Mouse (Mus musculus): Measurements from ENCODE around the gene Tent4a. TPM values are rescaled to one million over a fixed set of nuclear protein-coding genes. Genes with fewer than 3 reads are reported as not detected.

Gene Tent4a
- polyA plus RNA-seq, 1 experiment from 2014 or later = 3.7 TPM

DNA sequence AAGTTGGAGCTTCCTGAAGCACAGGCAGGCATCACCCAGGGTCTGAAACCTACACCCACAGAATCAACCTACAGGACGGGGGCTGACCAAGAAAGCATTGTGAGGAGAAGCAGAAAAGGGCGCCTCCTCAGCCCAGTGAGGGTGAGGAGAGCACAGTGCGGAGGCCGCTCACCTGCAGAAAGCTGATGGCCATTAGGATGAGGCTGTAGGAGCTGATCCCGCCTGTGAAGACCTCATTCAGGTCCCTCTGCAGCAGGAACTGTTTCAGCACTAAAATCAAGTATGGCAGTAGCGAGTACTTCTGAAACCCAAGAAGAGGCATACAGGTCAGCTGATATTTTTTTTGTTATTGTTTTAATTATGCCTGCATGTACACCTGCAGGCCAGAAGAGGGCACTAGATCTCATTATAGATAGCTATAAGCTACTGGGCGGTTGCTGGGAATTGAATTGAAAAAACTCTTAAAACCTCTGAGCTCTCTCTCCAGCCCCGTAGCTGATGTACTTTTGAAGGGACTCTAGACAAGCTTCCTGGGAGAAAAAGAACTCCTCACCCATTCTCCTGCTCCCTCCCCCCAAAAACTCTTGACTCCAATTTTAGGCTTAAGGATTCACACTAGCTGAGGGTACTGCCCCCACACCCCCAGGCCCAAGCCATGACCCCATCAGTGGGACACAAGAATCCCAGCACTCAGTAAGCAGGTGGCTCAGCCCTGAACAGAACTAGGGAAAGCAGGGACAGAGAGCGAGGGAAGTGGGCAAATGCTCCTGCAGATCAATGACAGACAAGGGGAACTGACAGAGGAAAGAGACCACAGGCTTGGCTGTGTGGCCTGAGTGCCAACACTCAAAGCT is 24.8 kb downstream of the Tent4a start:
- 58% methylated on average over 9 of the region's 9 CpGs for WGBS
- no peaks in the 10 kb centered on the region for H3K4me1 ChIP-seq (ENCODE audit: control insufficient read depth, insufficient read depth, low read length)
- H3K36me3 ChIP-seq (ENCODE audit: control insufficient read depth, insufficient read depth, low read length) = peaks cover 21% of the 10 kb centered on the region
- H3K9me3 ChIP-seq (ENCODE audit: control insufficient read depth, low read length) = no peaks in the 10 kb centered on the region
- H3K9ac ChIP-seq (ENCODE audit: low read depth, low read length) = no peak overlapping the region
- no peak overlapping the region for H3K4me3 ChIP-seq (ENCODE audit: low read length)
- peak; percentile 70 for ATAC-seq
- H3K4me2 ChIP-seq (ENCODE audit: low read depth, low read length) = no peak overlapping the region
- H3K27ac ChIP-seq (ENCODE audit: low read length) = no peak overlapping the region
- no peaks in the 10 kb centered on the region for H3K27me3 ChIP-seq (replicated peaks; ENCODE audit: control insufficient read depth, insufficient read depth, low read length)

DNA sequence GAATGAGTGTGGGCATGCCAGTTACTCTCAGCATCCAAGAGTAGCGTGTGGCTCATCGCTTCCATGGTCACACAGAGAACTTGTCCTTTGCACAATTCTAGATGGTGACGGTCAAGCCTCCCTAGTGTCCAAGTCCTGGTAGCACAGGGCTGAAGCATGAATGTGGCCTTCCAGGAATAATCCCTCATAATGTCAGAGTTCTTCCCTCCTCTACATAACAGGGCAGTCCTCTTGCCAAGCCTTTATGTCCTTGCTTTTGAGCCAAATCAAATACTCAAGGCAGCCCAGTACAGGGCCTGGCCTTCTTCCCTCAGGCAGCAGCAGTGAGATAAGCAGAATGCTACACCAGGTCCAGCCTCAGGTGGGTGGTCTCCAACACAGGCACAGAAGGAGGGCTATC is 26.8 kb downstream of the Tent4a start:
- no peak overlapping the region for H3K4me2 ChIP-seq (ENCODE audit: low read depth, low read length)
- WGBS = 93% methylated on average over 3 of the region's 3 CpGs
- no peak overlapping the region for H3K4me3 ChIP-seq (ENCODE audit: low read length)
- H3K9ac ChIP-seq (ENCODE audit: low read depth, low read length) = no peak overlapping the region
- peaks cover 31% of the 10 kb centered on the region for H3K36me3 ChIP-seq (ENCODE audit: control insufficient read depth, insufficient read depth, low read length)
- H3K27me3 ChIP-seq (replicated peaks; ENCODE audit: control insufficient read depth, insufficient read depth, low read length) = no peaks in the 10 kb centered on the region
- H3K27ac ChIP-seq (ENCODE audit: low read length) = no peak overlapping the region
- no peaks in the 10 kb centered on the region for H3K9me3 ChIP-seq (ENCODE audit: control insufficient read depth, low read length)
- ATAC-seq = no peak
- H3K4me1 ChIP-seq (ENCODE audit: control insufficient read depth, insufficient read depth, low read length) = peaks cover 3% of the 10 kb centered on the region; the same call in 1 of the 2 replicates

DNA sequence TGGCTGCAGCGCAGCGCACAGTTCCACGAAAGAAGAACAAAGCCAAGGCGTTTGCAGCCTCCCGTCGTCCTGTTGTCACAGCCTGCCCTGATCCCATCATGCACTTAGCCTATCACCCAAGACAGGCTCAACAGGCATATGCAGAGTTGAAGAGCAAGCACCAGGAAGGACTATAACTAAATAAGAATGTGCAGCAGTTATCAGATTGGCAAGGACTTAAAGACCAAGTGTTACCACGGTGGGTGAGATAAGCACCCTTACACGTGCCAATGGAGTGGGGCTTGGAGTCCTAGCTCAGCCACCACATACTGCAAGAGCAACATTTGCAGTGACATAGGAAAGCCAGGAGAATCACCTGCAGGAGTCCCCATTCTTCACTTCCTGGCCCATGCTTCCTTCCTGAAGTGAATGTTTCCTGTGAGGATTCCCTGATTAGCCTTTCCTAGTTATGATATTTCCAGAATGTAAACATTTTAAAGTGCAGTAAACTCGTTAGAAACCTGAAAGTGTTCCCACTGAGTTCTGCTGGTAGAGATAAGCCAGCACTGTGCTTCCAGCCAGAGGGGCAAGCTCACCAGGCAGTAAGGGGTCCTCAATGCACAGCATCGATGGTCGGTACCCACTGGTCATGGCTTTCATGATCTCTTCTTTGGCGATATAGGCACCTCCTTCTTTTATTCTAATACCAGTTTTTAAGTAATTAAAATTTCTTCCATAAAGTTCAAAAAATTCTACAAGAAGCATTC is 27.9 kb downstream of the Tent4a start:
- Histone ChIP-seq H3K4me1 (ENCODE audit: control insufficient read depth, insufficient read depth, low read length) (peaks cover 3% of the 10 kb centered on the region; the same call in 1 of the 2 replicates), H3K27me3 (replicated peaks; ENCODE audit: control insufficient read depth, insufficient read depth, low read length) (no peaks in the 10 kb centered on the region), H3K9me3 (ENCODE audit: control insufficient read depth, low read length) (no peaks in the 10 kb centered on the region), H3K4me3 (ENCODE audit: low read length) (no peak overlapping the region), H3K4me2 (ENCODE audit: low read depth, low read length) (no peak overlapping the region), H3K9ac (ENCODE audit: low read depth, low read length) (no peak overlapping the region), H3K36me3 (ENCODE audit: control insufficient read depth, insufficient read depth, low read length) (peaks cover 35% of the 10 kb centered on the region), H3K27ac (ENCODE audit: low read length) (no peak overlapping the region)
- ATAC-seq = no peak
- 82% methylated on average over 12 of the region's 12 CpGs for WGBS

DNA sequence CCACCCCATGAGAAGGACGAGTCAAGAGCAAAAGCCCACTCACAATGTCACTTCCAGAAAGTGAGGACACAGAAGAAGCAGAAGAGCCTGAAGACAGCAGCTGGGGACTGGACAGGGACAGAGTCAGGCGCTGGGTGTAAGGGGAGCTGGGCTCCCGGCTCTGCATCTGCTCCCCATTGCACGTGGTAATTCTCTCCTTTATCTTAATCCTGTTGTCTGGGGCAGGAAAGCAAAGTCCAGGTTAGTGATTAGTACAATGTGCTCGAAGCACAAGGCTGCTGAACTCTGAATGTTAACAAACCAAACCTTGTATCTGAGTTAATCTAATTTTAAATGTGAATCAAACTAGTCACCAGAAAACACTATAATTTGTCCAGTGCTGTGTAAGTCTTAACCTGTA is 31.6 kb downstream of the Tent4a start:
- Histone ChIP-seq H3K4me2 (ENCODE audit: low read depth, low read length) (no peak overlapping the region), H3K4me3 (ENCODE audit: low read length) (no peak overlapping the region), H3K36me3 (ENCODE audit: control insufficient read depth, insufficient read depth, low read length) (peaks cover 42% of the 10 kb centered on the region), H3K27ac (ENCODE audit: low read length) (no peak overlapping the region), H3K27me3 (replicated peaks; ENCODE audit: control insufficient read depth, insufficient read depth, low read length) (no peaks in the 10 kb centered on the region), H3K4me1 (ENCODE audit: control insufficient read depth, insufficient read depth, low read length) (peaks cover 3% of the 10 kb centered on the region; the same call in 1 of the 2 replicates), H3K9me3 (ENCODE audit: control insufficient read depth, low read length) (no peaks in the 10 kb centered on the region), H3K9ac (ENCODE audit: low read depth, low read length) (no peak overlapping the region)
- peak; percentile 92 for ATAC-seq
- WGBS = 63% methylated on average over 5 of the region's 5 CpGs

- peaks cover 3% of the 10 kb centered on the region; the same call in 1 of the 2 replicates for H3K4me1 ChIP-seq (ENCODE audit: control insufficient read depth, insufficient read depth, low read length)
- H3K27ac ChIP-seq (ENCODE audit: low read length) = no peak overlapping the region
- no peak overlapping the region for H3K4me2 ChIP-seq (ENCODE audit: low read depth, low read length)
- ATAC-seq = peak; percentile 58
- no peaks in the 10 kb centered on the region for H3K9me3 ChIP-seq (ENCODE audit: control insufficient read depth, low read length)
- 85% methylated on average over 14 of the region's 14 CpGs for WGBS
- H3K9ac ChIP-seq (ENCODE audit: low read depth, low read length) = no peak overlapping the region
- H3K36me3 ChIP-seq (ENCODE audit: control insufficient read depth, insufficient read depth, low read length) = peaks cover 41% of the 10 kb centered on the region
- no peaks in the 10 kb centered on the region for H3K27me3 ChIP-seq (replicated peaks; ENCODE audit: control insufficient read depth, insufficient read depth, low read length)
- H3K4me3 ChIP-seq (ENCODE audit: low read length) = no peak overlapping the region
Observed at GRCm38 (mm10) chr13:69502157-69502750, 32.2 kb downstream of the Tent4a start.

GRCm38 (mm10) chr13:69498276-69498675 is 36.1 kb downstream of the Tent4a start:
- Histone ChIP-seq H3K36me3 (ENCODE audit: control insufficient read depth, insufficient read depth, low read length) (peaks cover 27% of the 10 kb centered on the region), H3K27ac (ENCODE audit: low read length) (no peak overlapping the region)

GRCm38 (mm10) chr13:69492876-69493463 is 41.4 kb downstream of the Tent4a start:
- no peaks in the 10 kb centered on the region; the same call in 1 of the 2 replicates for H3K27me3 ChIP-seq (replicated peaks; ENCODE audit: control insufficient read depth, insufficient read depth, low read length)
- WGBS = 25% methylated on average over 7 of the region's 7 CpGs
- no peaks in the 10 kb centered on the region for H3K9me3 ChIP-seq (ENCODE audit: control insufficient read depth, low read length)
- no peak overlapping the region for H3K9ac ChIP-seq (ENCODE audit: low read depth, low read length)
- no peak overlapping the region for H3K4me2 ChIP-seq (ENCODE audit: low read depth, low read length)
- H3K4me3 ChIP-seq (ENCODE audit: low read length) = no peak overlapping the region
- H3K36me3 ChIP-seq (ENCODE audit: control insufficient read depth, insufficient read depth, low read length) = 0 out of 2 replicates have a peak, but pooled peaks cover 3% of the 10 kb centered on the region
- H3K27ac ChIP-seq (ENCODE audit: low read length) = no peak overlapping the region
- H3K4me1 ChIP-seq (ENCODE audit: control insufficient read depth, insufficient read depth, low read length) = 0 out of 2 replicates have a peak, but pooled peaks cover 8% of the 10 kb centered on the region
- peak; percentile 47 for ATAC-seq

More at GRCm38 (mm10) chr13:69498276-69498675, 36.1 kb downstream of the Tent4a start:
- Histone ChIP-seq H3K4me3 (ENCODE audit: low read length) (no peak overlapping the region), H3K9me3 (ENCODE audit: control insufficient read depth, low read length) (no peaks in the 10 kb centered on the region), H3K9ac (ENCODE audit: low read depth, low read length) (no peak overlapping the region), H3K27me3 (replicated peaks; ENCODE audit: control insufficient read depth, insufficient read depth, low read length) (no peaks in the 10 kb centered on the region), H3K4me1 (ENCODE audit: control insufficient read depth, insufficient read depth, low read length) (peaks cover under 1% of the 10 kb centered on the region; the same call in 1 of the 2 replicates), H3K4me2 (ENCODE audit: low read depth, low read length) (no peak overlapping the region)
- ATAC-seq = no peak
- WGBS = 88% methylated on average over 5 of the region's 5 CpGs

DNA sequence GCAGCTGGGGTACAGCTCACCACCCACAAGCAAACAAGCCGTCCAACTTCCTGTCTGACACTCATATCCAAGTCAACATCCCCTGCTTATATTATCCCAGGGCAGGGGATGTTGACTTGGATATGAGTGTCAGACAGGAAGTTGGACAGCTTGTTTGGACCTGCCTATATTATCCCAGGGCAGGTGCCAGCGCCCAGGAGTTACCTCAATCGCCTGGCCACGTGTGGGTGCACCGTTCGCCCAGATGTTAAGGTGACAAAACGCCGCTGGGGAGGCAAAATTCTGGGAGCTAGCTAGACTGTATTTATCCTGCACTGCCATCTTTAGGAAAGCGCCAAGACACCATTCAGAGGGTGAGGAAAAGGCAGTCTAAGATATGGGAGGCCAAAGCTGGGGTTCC is 44.6 kb downstream of the Tent4a start:
- H3K27me3 ChIP-seq (replicated peaks; ENCODE audit: control insufficient read depth, insufficient read depth, low read length) = peaks cover 9% of the 10 kb centered on the region
- ATAC-seq = no peak
- no peak overlapping the region for H3K9ac ChIP-seq (ENCODE audit: low read depth, low read length)
- H3K9me3 ChIP-seq (ENCODE audit: control insufficient read depth, low read length) = no peaks in the 10 kb centered on the region
- 73% methylated on average over 9 of the region's 9 CpGs for WGBS
- no peak overlapping the region for H3K4me2 ChIP-seq (ENCODE audit: low read depth, low read length)
- H3K4me3 ChIP-seq (ENCODE audit: low read length) = no peak overlapping the region
- H3K27ac ChIP-seq (ENCODE audit: low read length) = no peak overlapping the region
- H3K4me1 ChIP-seq (ENCODE audit: control insufficient read depth, insufficient read depth, low read length) = peaks cover 11% of the 10 kb centered on the region; the same call in 1 of the 2 replicates
- no peaks in the 10 kb centered on the region for H3K36me3 ChIP-seq (ENCODE audit: control insufficient read depth, insufficient read depth, low read length)
